Mouse (Mus musculus) cerebellum, adult 2 months (tissue): Measurements from ENCODE around the gene Olfr806.

Experiments
- CTCF ChIP-seq: fragments of 200-500 bp; IDR thresholded peaks from 2 replicates; pipeline ENCODE4 v1.5.1; 2011; ENCODE audit warnings: low read depth, mild to moderate bottlenecking, control low read depth, low read length, moderate library complexity, borderline replicate concordance; ENCODE audit not compliant: insufficient read depth
- POLR2A ChIP-seq: fragments of 200-500 bp; IDR thresholded peaks from 2 replicates; pipeline ENCODE4 v1.6.1; 2011; ENCODE audit warnings: low read length, control low read depth, borderline replicate concordance; ENCODE audit not compliant: insufficient read depth

- TF ChIP-seq CTCF (no peak), POLR2A (no peak)
These were observed 32.6 kb upstream of the Olfr806 start, which contains the start of gene Olfr809 for GRCm38 (mm10) chr10:129774338-129774737.
